Mouse (Mus musculus) spleen, embryonic (tissue): Measurements from ENCODE around the gene Defb26.

Experiments used
- CTCF ChIA-PET: fragments of 350-600 bp; sonication (Branson Sonifier 250); formaldehyde crosslinking; loops from one replicate; lab custom pipeline; 2022; lab: Charles Lee

The Defb26 gene

GRCm38 (mm10) chr2:152511592-152511991 lies at the start of gene Defb26:
TSS of gene Defb26 (minus strand) at chr2:152511692.
- CTCF ChIA-PET: no interaction called here

GRCm38 (mm10) chr2:152556655-152557054 lies 45.2 kb upstream of the Defb26 start:
- CTCF ChIA-PET: no interaction called here

GRCm38 (mm10) chr2:152553774-152554423 lies 42.4 kb upstream of the Defb26 start:
- CTCF ChIA-PET: no interaction called here

- CTCF ChIA-PET: no interaction called here
These were observed 36.6 kb upstream of the Defb26 start for GRCm38 (mm10) chr2:152548124-152548523.

- CTCF ChIA-PET: no interaction called here
These were observed 33.2 kb upstream of the Defb26 start for GRCm38 (mm10) chr2:152544691-152545090.

- CTCF ChIA-PET: no interaction called here
These were observed 32.0 kb upstream of the Defb26 start for GRCm38 (mm10) chr2:152543478-152543877.

- CTCF ChIA-PET: no interaction called here
These were observed 31.4 kb upstream of the Defb26 start for GRCm38 (mm10) chr2:152542897-152543296.

- CTCF ChIA-PET: no interaction called here
These were observed 30.5 kb upstream of the Defb26 start for GRCm38 (mm10) chr2:152541979-152542378.

- CTCF ChIA-PET: no interaction called here
These were observed 28.6 kb upstream of the Defb26 start, which contains the start of gene Defb29 for GRCm38 (mm10) chr2:152539944-152540710. TSS of gene Defb29 (minus strand) at chr2:152540098.

- CTCF ChIA-PET: no interaction called here
These were observed 6.5 kb upstream of the Defb26 start, which contains the start of gene Defb28 for GRCm38 (mm10) chr2:152517981-152518380. TSS of gene Defb28 (plus strand) at chr2:152518255.

GRCm38 (mm10) chr2:152516084-152516483 lies 4.6 kb upstream of the Defb26 start:
- CTCF ChIA-PET: no interaction called here

- CTCF ChIA-PET: no interaction called here
These were observed 7.5 kb downstream of the Defb26 start for GRCm38 (mm10) chr2:152503950-152504349.

- CTCF ChIA-PET: interaction anchor here (0.7 kb wide), 1 partner anchor 17 kb away, joined by 3 read pairs; no protein-coding TSS in a partner anchor
These were observed 10.6 kb downstream of the Defb26 start for GRCm38 (mm10) chr2:152500863-152501229.

- CTCF ChIA-PET: no interaction called here
These were observed 11.2 kb downstream of the Defb26 start for GRCm38 (mm10) chr2:152500204-152500862.

- CTCF ChIA-PET: interaction anchor here (0.7 kb wide), 1 partner anchor 26 kb away, joined by 20 read pairs; no protein-coding TSS in a partner anchor
These were observed 13.5 kb downstream of the Defb26 start for GRCm38 (mm10) chr2:152498020-152498419.

GRCm38 (mm10) chr2:152493151-152493550 lies 18.3 kb downstream of the Defb26 start:
- CTCF ChIA-PET: no interaction called here

- CTCF ChIA-PET: no interaction called here
These were observed 21.5 kb downstream of the Defb26 start, which contains the start of gene Defb22 for GRCm38 (mm10) chr2:152490038-152490437. TSS of gene Defb22 (minus strand) at chr2:152490138.

- CTCF ChIA-PET: no interaction called here
These were observed 24.5 kb downstream of the Defb26 start for GRCm38 (mm10) chr2:152487024-152487423.

- CTCF ChIA-PET: no interaction called here
These were observed 29.8 kb downstream of the Defb26 start for GRCm38 (mm10) chr2:152481726-152482125.

- CTCF ChIA-PET: no interaction called here
These were observed 30.6 kb downstream of the Defb26 start for GRCm38 (mm10) chr2:152480881-152481280.

- CTCF ChIA-PET: no interaction called here
These were observed 34.7 kb downstream of the Defb26 start, which contains the start of gene Defb20 for GRCm38 (mm10) chr2:152476763-152477162. TSS of gene Defb20 (plus strand) at chr2:152477063.

GRCm38 (mm10) chr2:152472434-152472833 lies 39.1 kb downstream of the Defb26 start:
- CTCF ChIA-PET: interaction anchor here (0.5 kb wide), 1 partner anchor 26 kb away, joined by 20 read pairs; no protein-coding TSS in a partner anchor
